Mouse (Mus musculus) MEL (cell line): ENCODE data around the gene Bbs9. TPM values are rescaled to one million over a fixed set of nuclear protein-coding genes. Genes with fewer than 3 reads are reported as not detected.

Experiments
- DNase-seq: peaks from one replicate; pipeline ENCODE4 v3.0.0; 2011; ENCODE audit warnings: low read depth, low spot score
- H3K27ac ChIP-seq: 2 replicates; pipeline ENCODE4 v1.5.1; 2012; ENCODE audit warnings: low read depth, mild to moderate bottlenecking, control low read depth, low read length, moderate library complexity; ENCODE audit not compliant: control insufficient read depth
- H3K27me3 ChIP-seq, 2 experiments: fragments of 150-350 bp in 1 of 2; sonication (generic) in 1 of 2; 2 replicates each; pipeline ENCODE4 v1.6.1; 2012; ENCODE audit warnings: low read length in 2 of 2, mild to moderate bottlenecking in 2 of 2, improper control_type of control experiment in 1 of 2, moderate library complexity in 1 of 2; ENCODE audit not compliant: insufficient read depth in 2 of 2, control insufficient read depth in 1 of 2
- H3K36me3 ChIP-seq, 2 experiments: 2 replicates each; pipeline ENCODE4 v1.6.1; 2012 to 2014; ENCODE audit warnings: low read length in 2 of 2, improper control_type of control experiment in 1 of 2, inconsistent platforms in 1 of 2, mild to moderate bottlenecking in 1 of 2; ENCODE audit not compliant: insufficient read depth in 2 of 2, control insufficient read depth in 1 of 2
- H3K4me1 ChIP-seq, 2 experiments: fragments of 150-350 bp in 1 of 2; sonication (generic) in 1 of 2; 2 replicates each; pipeline ENCODE4 v1.6.1; 2012; ENCODE audit warnings: low read length in 2 of 2, improper control_type of control experiment in 1 of 2, mild to moderate bottlenecking in 1 of 2; ENCODE audit not compliant: insufficient read depth in 2 of 2, control insufficient read depth in 1 of 2
- H3K4me3 ChIP-seq, 2 experiments: fragments of 150-350 bp in 1 of 2; sonication (generic) in 1 of 2; 2 replicates each; pipeline ENCODE4 v1.5.1; 2012; ENCODE audit warnings: low read depth in 2 of 2, low read length in 2 of 2, mild to moderate bottlenecking in 2 of 2, moderate library complexity in 2 of 2, control low read depth in 1 of 2, improper control_type of control experiment in 1 of 2; ENCODE audit not compliant: control insufficient read depth in 1 of 2, insufficient read depth in 1 of 2
- H3K79me2 ChIP-seq: 2 replicates; pipeline ENCODE4 v1.6.1; 2012; ENCODE audit warnings: mild to moderate bottlenecking, low read length, moderate library complexity; ENCODE audit not compliant: control insufficient read depth, poor library complexity, insufficient read depth
- H3K9ac ChIP-seq: 2 replicates; pipeline ENCODE4 v1.6.1; 2012; ENCODE audit warnings: low read depth, mild to moderate bottlenecking, control low read depth, low read length, moderate library complexity; ENCODE audit not compliant: control insufficient read depth, poor library complexity, severe bottlenecking
- H3K9me3 ChIP-seq: fragments of 150-350 bp; sonication (generic); replicated peaks from 2 replicates; pipeline ENCODE4 v1.6.1; 2012; ENCODE audit warnings: mild to moderate bottlenecking, low read length, improper control_type of control experiment, moderate library complexity; ENCODE audit not compliant: insufficient read depth
- BHLHE40 ChIP-seq: IDR thresholded peaks from 2 replicates; pipeline ENCODE4 v1.6.1; 2012; ENCODE audit warnings: low read depth, mild to moderate bottlenecking, inconsistent platforms, low read length, improper control_type of control experiment, borderline replicate concordance
- CTCF ChIP-seq, 3 experiments: IDR thresholded peaks in 2 of 3; conservative IDR thresholded peaks in 1 of 3; 2 replicates each; pipeline ENCODE4 v1.5.1; 2011 to 2012; ENCODE audit warnings: low read length in 3 of 3, low read depth in 2 of 3, mild to moderate bottlenecking in 2 of 3, improper control_type of control experiment in 1 of 3, inconsistent platforms in 1 of 3, mixed read lengths in 1 of 3, moderate library complexity in 1 of 3; ENCODE audit not compliant: control insufficient read depth in 1 of 3, insufficient read depth in 1 of 3, poor library complexity in 1 of 3, severe bottlenecking in 1 of 3
- E2F4 ChIP-seq: IDR thresholded peaks from 2 replicates; pipeline ENCODE4 v1.6.1; 2011; ENCODE audit warnings: low read depth, low read length, improper control_type of control experiment, borderline replicate concordance
- EP300 ChIP-seq, 2 experiments: IDR thresholded peaks; 2 replicates each; pipeline ENCODE4 v1.6.1; 2011; ENCODE audit warnings: improper control_type of control experiment in 2 of 2, low read length in 2 of 2, low read depth in 1 of 2, mild to moderate bottlenecking in 1 of 2
- HCFC1 ChIP-seq: IDR thresholded peaks from 2 replicates; pipeline ENCODE4 v1.6.1; 2012; ENCODE audit warnings: low read depth, mild to moderate bottlenecking, inconsistent platforms, low read length, improper control_type of control experiment, moderate library complexity
- MAFK ChIP-seq: IDR thresholded peaks from 2 replicates; pipeline ENCODE4 v1.6.1; 2011; ENCODE audit warnings: low read depth, mild to moderate bottlenecking, low read length, improper control_type of control experiment, borderline replicate concordance
- MEF2A ChIP-seq: IDR thresholded peaks from 2 replicates; pipeline ENCODE4 v1.6.1; 2014; ENCODE audit warnings: low read depth, mild to moderate bottlenecking, inconsistent platforms, low read length, improper control_type of control experiment; ENCODE audit not compliant: poor library complexity, insufficient replicate concordance, severe bottlenecking; ENCODE audit errors: extremely low read depth
- MYC ChIP-seq: IDR thresholded peaks from 2 replicates; pipeline ENCODE4 v1.6.1; 2011; ENCODE audit warnings: low read depth, mild to moderate bottlenecking, low read length, improper control_type of control experiment, moderate library complexity
- NELFE ChIP-seq: IDR thresholded peaks from 2 replicates; pipeline ENCODE4 v1.6.1; 2011; ENCODE audit warnings: low read depth, low read length, improper control_type of control experiment
- NRF1 ChIP-seq: IDR thresholded peaks from 2 replicates; pipeline ENCODE4 v1.6.1; 2014; ENCODE audit warnings: low read depth, mild to moderate bottlenecking, inconsistent platforms, low read length, improper control_type of control experiment, moderate library complexity; ENCODE audit not compliant: poor library complexity, insufficient read depth, severe bottlenecking
- POLR2A ChIP-seq, 2 experiments: IDR thresholded peaks; 2 replicates each; pipeline ENCODE4 v1.6.1; 2011 to 2012; ENCODE audit warnings: low read length in 2 of 2, mild to moderate bottlenecking in 2 of 2, control low read depth in 1 of 2, improper control_type of control experiment in 1 of 2, low read depth in 1 of 2, moderate library complexity in 1 of 2; ENCODE audit not compliant: control insufficient read depth in 1 of 2, insufficient read depth in 1 of 2, poor library complexity in 1 of 2
- POLR2AphosphoS2 ChIP-seq: IDR thresholded peaks from 2 replicates; pipeline ENCODE4 v1.6.1; 2011; ENCODE audit warnings: low read length, improper control_type of control experiment
- POLR2AphosphoS5 ChIP-seq: IDR thresholded peaks from 2 replicates; pipeline ENCODE4 v1.6.1; 2012; ENCODE audit warnings: low read depth, borderline replicate concordance, mild to moderate bottlenecking, inconsistent platforms, low read length, moderate library complexity, mixed read lengths
- RCOR1 ChIP-seq: IDR thresholded peaks from 2 replicates; pipeline ENCODE4 v1.6.1; 2012; ENCODE audit warnings: low read depth, mild to moderate bottlenecking, inconsistent platforms, low read length, improper control_type of control experiment
- TAL1 ChIP-seq: IDR thresholded peaks from 2 replicates; pipeline ENCODE4 v1.6.1; 2012; ENCODE audit warnings: mild to moderate bottlenecking, inconsistent platforms, low read length, moderate library complexity, mixed read lengths
- TBP ChIP-seq: IDR thresholded peaks from 2 replicates; pipeline ENCODE4 v1.8.0; 2011; ENCODE audit warnings: low read depth, low read length, improper control_type of control experiment
- USF1 ChIP-seq: IDR thresholded peaks from 2 replicates; pipeline ENCODE4 v1.6.1; 2014; ENCODE audit warnings: low read depth, mild to moderate bottlenecking, inconsistent platforms, low read length, improper control_type of control experiment, moderate library complexity
- USF2 ChIP-seq, 2 experiments: IDR thresholded peaks; 2 replicates each; pipeline ENCODE4 v1.6.1; 2011 to 2012; ENCODE audit warnings: improper control_type of control experiment in 2 of 2, low read length in 2 of 2, borderline replicate concordance in 1 of 2, inconsistent platforms in 1 of 2, low read depth in 1 of 2, mild to moderate bottlenecking in 1 of 2; ENCODE audit not compliant: insufficient read depth in 1 of 2
- polyA plus RNA-seq, 2 experiments: library from polyadenylated mRNA; stranded (reverse) in 1 of 2; unstranded in 1 of 2; fragments of >175 nt in 1 of 2; fragments of >200 nt in 1 of 2; gene quantifications; 2 replicates each; pipeline versions ENCODE4 v1.2.1 to v1.2.4; 2012; ENCODE audit warnings: low replicate concordance in 2 of 2, low read depth in 1 of 2; ENCODE audit not compliant: insufficient read length in 2 of 2, insufficient read depth in 1 of 2, missing spikeins in 1 of 2
- total RNA-seq: library from RNA; depleted of rRNA; stranded (reverse); fragments of 300-350 nt; gene quantifications from 2 replicates; pipeline ENCODE4 v1.2.3, GENCODE M21; 2012

The Bbs9 gene
- total and polyA plus RNA-seq, 3 experiments: 18.5 to 19.5 TPM; not detected in 1

DNA sequence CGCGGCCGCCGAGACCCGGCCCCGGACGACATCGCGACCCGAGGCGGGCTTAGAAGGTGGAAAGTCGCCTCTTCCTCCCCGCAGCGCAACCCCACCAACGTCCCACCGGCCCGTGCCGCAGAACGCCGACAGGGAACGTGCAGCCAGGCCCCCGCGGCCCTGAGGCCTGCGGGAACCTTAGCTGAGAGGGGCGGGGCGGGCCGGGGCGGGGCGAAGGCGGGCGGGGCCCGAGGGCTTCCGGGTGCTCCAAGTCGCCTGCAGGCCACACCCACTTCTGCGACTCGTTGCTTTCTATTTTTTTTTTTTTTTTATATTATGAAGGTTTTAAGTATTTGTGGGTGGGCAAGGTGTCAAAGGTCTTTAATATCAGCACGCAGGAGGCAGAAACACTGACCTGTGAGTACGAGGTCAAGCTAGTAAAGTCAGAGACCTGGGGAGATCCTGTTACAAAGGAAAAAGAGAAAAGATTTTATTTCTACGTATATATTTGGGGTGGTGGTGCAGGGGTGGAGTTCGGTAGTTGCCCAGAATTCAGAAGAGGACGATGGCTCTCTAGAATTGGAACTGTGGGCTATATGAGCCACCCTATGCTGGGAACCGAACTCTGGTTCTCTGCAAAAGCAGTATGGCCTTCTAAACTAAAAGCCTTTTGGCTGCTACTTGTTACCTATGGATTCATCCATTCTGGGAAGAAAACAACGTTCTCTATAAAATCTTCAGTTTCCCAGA, 7.2 kb upstream of the Bbs9 start:
- H3K27ac ChIP-seq: peak overlapping the region; percentile 68

DNA sequence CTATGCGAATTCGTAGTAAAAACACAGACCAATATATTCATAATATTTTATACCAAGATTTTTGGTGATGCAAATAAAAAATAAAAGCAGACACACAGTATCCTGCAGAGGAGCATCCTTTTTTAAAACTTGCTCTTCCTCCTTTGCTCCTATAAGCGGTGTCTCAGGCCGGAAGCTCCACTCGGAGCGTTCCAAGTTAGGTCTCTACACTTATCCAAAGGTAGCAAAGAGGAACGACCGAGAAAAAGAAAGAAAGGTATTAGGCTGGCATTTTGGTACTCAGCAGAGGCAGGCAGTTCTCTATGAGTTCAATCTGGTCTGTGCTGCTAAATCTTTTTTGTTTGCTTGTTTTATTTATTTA, 6.6 kb upstream of the Bbs9 start:
- DNase-seq: peak; percentile 92
- peaks cover 25% of the 10 kb centered on the region for H3K79me2 ChIP-seq
- H3K4me3 ChIP-seq: peak overlapping the region; percentile 80 to 94
- peak overlapping the region; percentile 19; the same call in 1 of the 2 replicates for H3K27ac ChIP-seq
- no peaks in the 10 kb centered on the region for H3K9me3 ChIP-seq
- H3K36me3 ChIP-seq: peaks cover 6 to 17% of the 10 kb centered on the region in 2 experiments
- 0 out of 2 replicates have a peak, but pooled peaks have one; percentile 55 for TF ChIP-seq TBP
- TF ChIP-seq TAL1: no peak
- peaks cover 7 to 10% of the 10 kb centered on the region in 2 experiments; a peak in 3 of 4 replicates for H3K4me1 ChIP-seq
- peak overlapping the region; percentile 56 for H3K9ac ChIP-seq
- no peaks in the 10 kb centered on the region for H3K27me3 ChIP-seq

More for the DNA sequence above, 7.2 kb upstream of the Bbs9 start:
- Histone ChIP-seq H3K9me3 (no peaks in the 10 kb centered on the region), H3K9ac (peak overlapping the region; percentile 89)
- TF ChIP-seq USF1 (no peak), NRF1 (no peak), POLR2AphosphoS5 (peak; percentile 63; the same call in 1 of the 2 replicates), E2F4 (no peak), POLR2AphosphoS2 (no peak), NELFE (no peak), MEF2A (no peak), TBP (peak; percentile 56; the same call in 1 of the 2 replicates), POLR2A (IDR thresholded peaks at IDR 0.05; ENCODE audit: control insufficient read depth in 1 of 2, insufficient read depth in 1 of 2, low read depth in 1 of 2, low read length in 2 of 2, poor library complexity in 1 of 2) (peak; percentile 98 to 100), USF2 (IDR thresholded peaks at IDR 0.05; ENCODE audit: borderline replicate concordance in 1 of 2, insufficient read depth in 1 of 2, low read depth in 1 of 2, low read length in 2 of 2) (no peak), BHLHE40 (no peak), CTCF (IDR thresholded peaks at IDR 0.05 in 2 of 3, conservative IDR thresholded peaks at IDR 0.05 in 1 of 3; ENCODE audit: control insufficient read depth in 1 of 3, insufficient read depth in 1 of 3, low read depth in 2 of 3, low read length in 3 of 3, poor library complexity in 1 of 3, severe bottlenecking in 1 of 3) (0 out of 6 replicates have a peak, but pooled peaks of 1 of the 3 experiments have one; percentile 12), HCFC1 (no peak), EP300 (IDR thresholded peaks at IDR 0.05; ENCODE audit: low read depth in 1 of 2, low read length in 2 of 2) (no peak), MAFK (no peak), RCOR1 (no peak), MYC (no peak)
- TF ChIP-seq, all 39 proteins: peak for 4
- Histone ChIP-seq H3K27me3 (no peaks in the 10 kb centered on the region), H3K4me1 (peaks cover 7 to 10% of the 10 kb centered on the region in 2 experiments; a peak in 3 of 4 replicates), H3K4me3 (peak overlapping the region; percentile 80 to 94), H3K36me3 (peaks cover 10 to 19% of the 10 kb centered on the region in 2 experiments), H3K79me2 (peaks cover 25% of the 10 kb centered on the region)
- peak; percentile 99 for DNase-seq
